Mouse (Mus musculus): ENCODE results near the gene Tcp10a. TPM values are rescaled to one million over a fixed set of nuclear protein-coding genes. Genes with fewer than 3 reads are reported as not detected.
"Not testable (repeated sequence)": the region's sequence is repeated elsewhere in the genome, so short reads cannot be mapped to it uniquely, and the experiment has no call there.

Gene Tcp10a
- polyA plus RNA-seq, 1 experiment from 2014 or later: not detected

- not testable (repeated sequence) for H3K27me3 ChIP-seq (replicated peaks); H3K4me1 ChIP-seq (replicated peaks); H3K4me2 ChIP-seq; H3K9ac ChIP-seq; H3K36me3 ChIP-seq; H3K9me3 ChIP-seq (replicated peaks); H3K4me3 ChIP-seq; H3K27ac ChIP-seq (ENCODE audit: poor library complexity, severe bottlenecking)
- peak; percentile 29; the same call in 1 of the 2 replicates for ATAC-seq (ENCODE audit: insufficient number of reproducible peaks, low FRiP score)
- 3% methylated on average over 6 of the region's 8 CpGs for WGBS
These were observed 2.0 kb downstream of the Tcp10a start for GRCm38 (mm10) chr17:7326415-7326814.

- not testable (repeated sequence) for H3K27me3 ChIP-seq (replicated peaks); H3K9me3 ChIP-seq (replicated peaks); H3K9ac ChIP-seq; H3K4me1 ChIP-seq (replicated peaks); H3K4me2 ChIP-seq; ATAC-seq (ENCODE audit: insufficient number of reproducible peaks, low FRiP score); H3K4me3 ChIP-seq; H3K36me3 ChIP-seq; H3K27ac ChIP-seq (ENCODE audit: poor library complexity, severe bottlenecking)
- 70% methylated on average over 3 of the region's 5 CpGs for WGBS
These were observed 8.3 kb downstream of the Tcp10a start for GRCm38 (mm10) chr17:7332745-7333144.

DNA sequence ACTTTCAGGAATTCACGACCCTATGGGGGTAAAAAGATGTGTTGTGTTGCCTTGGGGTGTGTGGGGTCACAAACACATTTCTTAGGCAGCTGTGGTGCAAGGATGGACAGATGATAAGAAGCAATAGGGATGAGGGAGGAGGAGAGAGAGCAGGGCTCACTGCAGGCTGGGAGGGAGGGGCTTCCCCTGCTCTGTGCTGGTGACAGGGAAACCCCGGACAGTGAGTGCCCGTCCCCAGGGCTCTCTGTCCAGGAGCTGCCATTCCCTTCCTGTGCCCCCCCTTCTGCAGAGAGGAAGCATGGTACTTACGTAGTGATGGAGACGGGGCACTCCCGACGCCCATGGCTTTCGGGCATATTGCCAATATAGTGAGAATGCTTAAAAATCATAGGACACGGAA lies 12.9 kb downstream of the Tcp10a start:
- not testable (repeated sequence) for H3K9ac ChIP-seq; H3K4me3 ChIP-seq; H3K27ac ChIP-seq (ENCODE audit: poor library complexity, severe bottlenecking); H3K36me3 ChIP-seq; H3K4me2 ChIP-seq; H3K4me1 ChIP-seq (replicated peaks); H3K27me3 ChIP-seq (replicated peaks); H3K9me3 ChIP-seq (replicated peaks)
- WGBS: 60% methylated on average over 8 of the region's 9 CpGs
- peak; percentile 53; the same call in 1 of the 2 replicates for ATAC-seq (ENCODE audit: insufficient number of reproducible peaks, low FRiP score)

DNA sequence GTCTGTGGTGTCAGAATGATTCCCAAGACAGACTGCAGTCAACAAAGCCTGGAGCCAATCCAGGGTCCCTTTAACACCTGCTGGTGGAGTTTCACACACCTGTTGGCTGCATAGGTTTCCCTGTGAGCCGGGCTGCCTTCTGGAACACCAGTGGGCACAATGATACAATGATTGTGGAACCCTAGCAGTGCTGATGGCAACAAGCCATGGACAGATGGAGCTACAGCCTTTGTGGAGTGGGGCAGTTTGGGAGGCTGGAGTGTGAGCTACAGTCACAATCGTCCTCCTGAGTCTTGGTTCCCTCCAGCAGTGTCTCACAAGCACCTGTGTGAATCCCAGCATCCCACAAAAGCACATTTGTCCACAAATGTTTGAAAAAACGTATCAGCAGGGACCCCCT lies 24.3 kb downstream of the Tcp10a start:
- not testable (repeated sequence) for H3K27me3 ChIP-seq (replicated peaks); ATAC-seq (ENCODE audit: insufficient number of reproducible peaks, low FRiP score); H3K4me2 ChIP-seq; H3K4me1 ChIP-seq (replicated peaks); H3K9me3 ChIP-seq (replicated peaks); H3K36me3 ChIP-seq; H3K27ac ChIP-seq (ENCODE audit: poor library complexity, severe bottlenecking); H3K9ac ChIP-seq; H3K4me3 ChIP-seq
- 46% methylated on average over 2 of the region's 3 CpGs for WGBS

- not testable (repeated sequence) for H3K9me3 ChIP-seq (replicated peaks); H3K4me1 ChIP-seq (replicated peaks); H3K27me3 ChIP-seq (replicated peaks); H3K27ac ChIP-seq (ENCODE audit: poor library complexity, severe bottlenecking); H3K9ac ChIP-seq; H3K4me3 ChIP-seq; H3K36me3 ChIP-seq; H3K4me2 ChIP-seq; ATAC-seq (ENCODE audit: insufficient number of reproducible peaks, low FRiP score)
- 85% methylated on average over 1 of the region's 1 CpGs for WGBS
These were observed 28.1 kb downstream of the Tcp10a start, which contains the start of gene Ttll2 for GRCm38 (mm10) chr17:7352596-7352995. Gene Ttll2, minus strand, starts transcription at chr17:7352696.

DNA sequence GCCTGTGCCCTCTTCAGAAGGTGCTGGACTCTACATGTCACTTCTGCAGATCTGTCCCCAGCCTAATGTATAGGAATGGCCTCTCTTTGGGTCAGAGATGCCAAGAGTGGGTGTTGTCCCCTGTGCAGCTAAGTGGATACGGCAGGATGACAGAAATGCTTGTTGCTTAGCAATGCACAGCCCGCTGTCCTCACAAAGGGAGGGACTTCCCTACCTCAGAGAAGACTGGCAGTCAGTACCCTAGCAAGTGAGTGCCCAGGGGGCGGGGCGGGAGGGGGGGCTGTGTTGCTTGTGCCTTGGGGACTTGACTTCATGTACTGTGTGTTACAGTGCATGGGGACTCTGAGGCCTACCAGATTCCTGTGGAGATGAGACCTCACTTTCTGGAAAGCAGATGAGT lies 35.4 kb downstream of the Tcp10a start:
- H3K36me3 ChIP-seq; H3K27ac ChIP-seq (ENCODE audit: poor library complexity, severe bottlenecking); H3K4me3 ChIP-seq; H3K27me3 ChIP-seq (replicated peaks); ATAC-seq (ENCODE audit: insufficient number of reproducible peaks, low FRiP score); H3K9ac ChIP-seq; H3K4me2 ChIP-seq; H3K4me1 ChIP-seq (replicated peaks); H3K9me3 ChIP-seq (replicated peaks): not testable (repeated sequence)
- 81% methylated on average over 4 of the region's 4 CpGs for WGBS

- H3K4me1 ChIP-seq (replicated peaks); H3K27me3 ChIP-seq (replicated peaks); ATAC-seq (ENCODE audit: insufficient number of reproducible peaks, low FRiP score); H3K9me3 ChIP-seq (replicated peaks); H3K4me3 ChIP-seq; H3K4me2 ChIP-seq; H3K27ac ChIP-seq (ENCODE audit: poor library complexity, severe bottlenecking); H3K9ac ChIP-seq; H3K36me3 ChIP-seq: not testable (repeated sequence)
- WGBS: 75% methylated on average over 9 of the region's 9 CpGs
These were observed 36.5 kb downstream of the Tcp10a start for GRCm38 (mm10) chr17:7360749-7361465.

DNA sequence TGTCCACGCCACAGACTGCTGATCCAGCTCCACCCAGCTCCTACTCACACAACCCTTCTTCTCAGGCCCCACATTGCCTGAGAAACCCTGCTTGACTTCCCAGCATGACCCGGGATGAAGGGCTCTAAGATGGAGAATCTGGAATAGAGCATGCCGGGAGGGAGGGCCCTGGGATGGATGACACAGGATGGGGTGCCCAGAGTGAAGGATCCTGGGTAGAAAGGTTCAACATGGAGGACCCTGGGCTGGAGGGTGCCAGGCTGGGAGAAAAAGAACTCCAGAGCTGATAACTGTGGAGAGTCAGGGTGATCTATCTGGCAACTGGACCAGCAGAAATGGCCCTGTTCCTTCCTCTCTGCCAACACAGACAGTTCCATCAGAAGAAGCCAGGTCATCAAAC lies 41.2 kb downstream of the Tcp10a start:
- H3K4me3 ChIP-seq; H3K27ac ChIP-seq (ENCODE audit: poor library complexity, severe bottlenecking); ATAC-seq (ENCODE audit: insufficient number of reproducible peaks, low FRiP score); H3K36me3 ChIP-seq; H3K9ac ChIP-seq; H3K9me3 ChIP-seq (replicated peaks); H3K4me1 ChIP-seq (replicated peaks); H3K27me3 ChIP-seq (replicated peaks); H3K4me2 ChIP-seq: not testable (repeated sequence)
- WGBS: no CpG with 5 or more reads among the region's 3 CpGs

- not testable (repeated sequence) for H3K27me3 ChIP-seq (replicated peaks)
These were observed 41.8 kb downstream of the Tcp10a start for GRCm38 (mm10) chr17:7366265-7366664.

GRCm38 (mm10) chr17:7366676-7367374 lies 42.4 kb downstream of the Tcp10a start:
- H3K4me2 ChIP-seq; H3K9ac ChIP-seq; H3K27me3 ChIP-seq (replicated peaks); H3K27ac ChIP-seq (ENCODE audit: poor library complexity, severe bottlenecking); ATAC-seq (ENCODE audit: insufficient number of reproducible peaks, low FRiP score); H3K36me3 ChIP-seq; H3K9me3 ChIP-seq (replicated peaks); H3K4me3 ChIP-seq; H3K4me1 ChIP-seq (replicated peaks): not testable (repeated sequence)
- WGBS: 64% methylated on average over 5 of the region's 7 CpGs

More at GRCm38 (mm10) chr17:7366265-7366664, 41.8 kb downstream of the Tcp10a start:
- H3K9me3 ChIP-seq (replicated peaks); H3K27ac ChIP-seq (ENCODE audit: poor library complexity, severe bottlenecking); H3K9ac ChIP-seq; H3K4me2 ChIP-seq; H3K4me1 ChIP-seq (replicated peaks); ATAC-seq (ENCODE audit: insufficient number of reproducible peaks, low FRiP score); H3K36me3 ChIP-seq; H3K4me3 ChIP-seq: not testable (repeated sequence)
- WGBS: 20% methylated on average over 1 of the region's 1 CpGs

GRCm38 (mm10) chr17:7369401-7369800 lies 45.0 kb downstream of the Tcp10a start:
- not testable (repeated sequence) for H3K9ac ChIP-seq; H3K9me3 ChIP-seq (replicated peaks); H3K4me1 ChIP-seq (replicated peaks); H3K4me2 ChIP-seq; H3K36me3 ChIP-seq; H3K4me3 ChIP-seq; ATAC-seq (ENCODE audit: insufficient number of reproducible peaks, low FRiP score); H3K27me3 ChIP-seq (replicated peaks); H3K27ac ChIP-seq (ENCODE audit: poor library complexity, severe bottlenecking)
- 57% methylated on average over 6 of the region's 6 CpGs for WGBS

- H3K4me3 ChIP-seq; H3K4me1 ChIP-seq (replicated peaks); ATAC-seq (ENCODE audit: insufficient number of reproducible peaks, low FRiP score); H3K27me3 ChIP-seq (replicated peaks); H3K27ac ChIP-seq (ENCODE audit: poor library complexity, severe bottlenecking); H3K4me2 ChIP-seq; H3K9me3 ChIP-seq (replicated peaks); H3K36me3 ChIP-seq; H3K9ac ChIP-seq: not testable (repeated sequence)
- WGBS: 63% methylated on average over 2 of the region's 5 CpGs
These were observed 47.4 kb downstream of the Tcp10a start, which contains the start of gene Gm49630 for GRCm38 (mm10) chr17:7371879-7372278. Gene Gm49630, minus strand, starts transcription at chr17:7371979.

Data from heart, embryonic 12.5 days (tissue).